Mouse (Mus musculus) retina, postnatal 1 day (tissue): Measurements from ENCODE around the gene Zfp9.
A peak's percentile ranks its signal among the peaks of the same experiment; 100 is the strongest.

ENCODE experiments used
- DNase-seq: peaks from one replicate; pipeline ENCODE4 v3.0.0-alpha.2; 2012

The Zfp9 gene

DNA sequence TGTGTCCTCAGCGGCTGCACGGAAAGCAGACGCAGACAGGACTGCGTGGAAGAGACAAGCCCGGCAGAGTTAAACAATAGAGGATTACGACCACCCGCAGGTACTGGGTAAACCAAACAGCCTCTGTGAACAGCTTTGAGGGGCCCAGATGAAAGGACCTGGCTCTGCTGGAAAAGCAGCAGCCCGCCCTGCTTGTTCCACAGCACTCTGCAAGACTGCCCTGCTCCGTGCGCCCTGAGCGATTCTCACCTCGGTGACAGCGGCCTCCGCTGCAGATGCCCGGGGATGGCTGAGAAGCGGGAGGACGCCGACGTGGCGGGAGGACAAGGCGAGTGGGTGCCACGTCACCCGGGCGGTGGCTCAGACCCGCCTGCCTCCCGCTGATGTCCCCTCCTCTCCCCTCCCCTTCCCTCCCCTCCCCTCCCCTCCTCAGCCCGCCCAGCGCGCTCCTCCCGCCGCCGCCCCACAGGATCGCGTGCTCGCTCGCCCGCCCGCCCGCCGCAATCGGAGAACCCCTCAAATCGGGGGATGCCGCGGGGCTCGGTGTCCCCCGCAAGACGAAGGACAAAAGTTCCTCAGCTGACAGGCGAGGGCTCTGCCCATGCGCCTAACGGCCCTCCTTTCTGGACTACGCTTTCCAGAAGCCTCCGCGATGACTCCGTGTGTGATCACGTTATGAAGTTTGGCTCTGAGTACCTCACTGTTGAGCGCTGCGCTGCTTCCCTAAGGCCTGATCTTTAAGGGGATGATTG lies at the start of gene Zfp9:
TSS of gene Zfp9 (minus strand) at position 364 of the 752 bp plus-strand sequence.
- peak; percentile 91 for DNase-seq

DNA sequence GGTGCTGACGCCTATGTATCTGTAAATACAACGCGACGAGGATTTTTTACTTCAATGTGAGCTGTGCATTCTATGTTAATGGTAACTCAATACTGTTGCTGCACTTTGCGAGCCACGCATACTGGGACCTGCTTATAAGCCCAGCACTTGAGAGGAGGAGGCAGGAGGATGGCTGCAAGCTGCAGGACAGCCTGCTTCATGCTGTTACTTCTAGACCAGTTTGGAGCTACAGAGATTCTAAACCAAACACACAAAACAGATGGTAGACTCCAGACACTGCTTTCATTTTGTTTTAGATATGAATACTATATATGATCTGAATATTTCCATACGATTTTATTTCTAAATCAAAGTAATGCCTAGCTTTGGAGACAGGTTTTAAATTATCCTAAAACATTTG lies 41.5 kb upstream of the Zfp9 start:
- no peak for DNase-seq

DNA sequence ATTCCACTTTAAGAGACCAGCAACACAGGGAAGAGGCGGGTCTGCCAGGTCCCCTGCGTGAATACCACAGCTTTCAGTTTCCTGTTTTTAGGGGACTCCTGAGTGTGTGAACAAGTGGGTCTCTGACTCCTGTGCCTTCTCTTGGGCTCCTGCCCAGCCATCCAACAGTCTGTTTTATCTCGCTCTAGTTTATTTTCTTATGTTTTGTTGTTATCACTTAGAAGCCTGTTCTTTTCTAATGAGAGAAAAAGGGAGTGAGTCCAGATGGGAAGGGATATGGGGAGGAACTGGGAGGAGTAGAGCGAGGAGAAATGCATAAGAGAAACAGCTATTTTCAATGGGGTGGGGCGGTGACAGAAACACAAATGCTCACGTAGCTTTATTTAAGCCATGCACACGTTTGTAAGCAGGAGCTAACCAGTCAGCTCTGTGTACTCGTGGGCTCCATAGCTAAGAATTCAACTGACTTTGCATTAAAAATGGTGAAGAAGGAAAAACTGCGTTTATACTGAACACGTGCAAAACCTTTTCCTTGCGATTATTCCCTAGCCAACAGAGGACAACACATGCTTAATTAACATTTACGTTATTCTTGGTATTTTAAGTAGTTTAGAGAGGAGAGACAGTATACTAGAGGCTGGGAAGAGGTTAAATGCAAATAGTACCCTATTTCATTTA lies 34.4 kb upstream of the Zfp9 start:
- no peak for DNase-seq

DNA sequence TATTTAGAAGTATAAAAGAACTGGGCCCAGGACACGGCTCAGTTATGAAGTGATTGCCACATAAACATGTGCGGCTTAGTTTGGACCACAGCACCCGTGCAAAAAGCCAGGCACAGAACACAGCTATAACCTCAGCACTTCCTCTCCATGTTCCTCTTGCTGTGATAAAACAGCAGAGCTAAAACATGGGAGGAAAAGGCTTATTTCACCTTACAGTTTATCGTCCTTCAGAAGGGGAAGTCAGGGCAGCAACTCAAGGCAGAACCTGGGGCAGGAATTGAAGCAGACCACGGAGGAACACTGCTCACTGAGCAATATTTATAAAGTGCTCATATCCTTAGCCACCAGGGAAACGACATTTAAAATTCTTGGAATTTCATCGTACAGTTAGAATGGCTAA lies 19.9 kb upstream of the Zfp9 start:
- DNase-seq, result no peak

DNA sequence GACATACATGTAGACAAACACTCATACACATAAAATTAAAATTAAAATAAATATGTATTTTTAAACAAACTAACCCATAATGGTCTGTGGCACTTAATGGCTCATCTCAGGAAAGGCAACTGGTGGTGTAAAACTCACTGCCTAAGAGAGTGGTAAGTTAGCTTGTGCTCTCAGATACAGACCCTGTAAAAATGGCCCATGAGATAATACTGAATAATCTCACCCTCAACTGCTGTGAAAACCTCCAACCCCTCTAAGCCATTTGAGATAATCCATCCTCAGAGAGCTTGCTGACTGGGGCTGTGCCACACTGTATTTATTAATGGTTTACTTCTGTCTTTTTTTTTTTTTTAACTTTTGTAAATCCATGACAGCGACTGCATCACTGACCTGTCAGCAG lies 3.0 kb upstream of the Zfp9 start:
- no peak for DNase-seq

DNA sequence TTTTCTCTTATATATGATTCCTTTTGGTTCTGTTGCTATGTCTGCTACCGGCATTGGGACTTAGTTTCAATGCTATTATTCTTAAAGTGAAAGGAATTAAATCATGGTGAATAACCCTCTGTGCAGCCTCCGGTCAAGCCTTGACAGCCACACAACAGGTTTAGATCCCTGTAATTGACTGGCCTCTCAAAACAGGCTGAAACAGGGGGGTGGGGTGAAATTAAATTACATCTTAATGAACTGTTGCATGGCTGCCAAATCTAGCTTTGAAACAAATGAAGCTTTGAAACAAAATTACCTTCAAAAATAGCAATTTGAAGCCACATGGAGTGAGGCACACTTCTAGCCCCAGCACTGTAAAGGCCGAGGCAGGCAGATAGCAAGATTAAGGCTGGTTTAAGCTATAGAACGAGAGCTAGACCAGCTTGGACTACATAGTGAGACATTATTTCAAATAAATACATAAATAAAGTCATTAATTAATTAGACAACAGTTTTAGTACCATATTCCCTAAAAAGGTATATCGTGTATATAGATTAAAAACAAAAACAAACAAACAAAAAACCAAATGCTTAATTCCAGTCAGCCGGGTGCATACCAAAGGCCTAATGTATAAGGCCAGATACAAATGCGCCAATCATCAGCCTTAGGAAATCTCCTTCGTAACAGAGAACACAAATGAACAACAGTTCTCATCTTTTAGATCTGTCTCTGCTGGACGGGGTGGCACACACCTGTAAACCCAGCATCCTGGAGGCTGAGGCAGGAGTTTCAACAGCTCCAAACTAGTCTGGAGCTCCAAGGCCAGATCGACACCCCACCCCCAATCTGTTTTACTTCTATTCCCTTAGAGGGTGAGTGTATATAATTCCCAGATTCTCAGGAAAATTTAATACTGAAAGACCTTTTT lies 990 bp downstream of the Zfp9 start:
- DNase-seq, result peak; percentile 33

DNA sequence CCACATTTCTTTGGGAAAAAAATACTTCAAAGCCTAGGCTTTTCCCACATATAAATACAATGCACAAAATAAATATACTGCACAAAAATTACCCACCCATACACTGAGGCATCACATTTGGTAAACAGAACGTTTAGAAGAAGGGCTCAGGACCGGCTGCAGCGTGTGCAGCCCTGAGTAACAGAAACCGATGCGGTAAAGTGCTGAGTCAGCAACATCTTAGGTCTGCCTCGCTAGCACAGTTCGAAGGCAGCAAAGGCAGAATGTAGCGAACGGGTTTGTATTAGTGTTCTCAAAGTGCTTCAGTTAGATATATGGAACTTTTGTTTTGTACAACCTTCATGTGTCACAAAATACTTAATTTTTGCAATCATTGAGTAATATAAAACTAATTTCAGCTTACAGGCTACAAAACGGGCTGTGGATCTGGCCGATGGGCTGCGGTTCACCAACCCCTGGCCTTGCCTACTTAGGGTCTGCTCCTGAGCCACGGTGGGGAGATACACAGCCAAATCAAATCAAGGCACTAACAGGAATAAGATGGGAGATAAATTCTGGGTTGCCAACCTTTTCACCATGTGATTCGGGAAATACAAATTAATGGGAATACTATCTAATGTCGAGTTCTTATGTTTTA lies 16.9 kb downstream of the Zfp9 start:
- DNase-seq, result no peak

DNA sequence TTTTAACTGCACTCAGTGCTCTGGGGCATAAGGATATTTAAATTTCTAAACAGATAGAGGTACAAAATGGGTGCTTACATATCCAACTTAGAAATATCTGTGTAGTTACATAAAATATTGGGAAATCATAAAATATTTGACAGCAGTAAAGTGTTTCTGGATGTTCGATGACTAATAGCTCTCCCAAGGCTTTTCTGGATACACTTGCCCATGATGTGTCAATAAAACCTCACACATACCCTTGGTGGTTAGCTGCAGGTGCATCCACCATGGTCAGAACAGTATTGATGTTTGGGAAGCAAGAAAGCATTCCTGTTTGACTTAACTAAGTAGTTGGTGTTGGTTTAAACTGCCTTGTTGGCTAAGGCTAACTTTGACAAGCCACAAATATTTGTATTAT lies 21.4 kb downstream of the Zfp9 start:
- DNase-seq, result no peak

DNA sequence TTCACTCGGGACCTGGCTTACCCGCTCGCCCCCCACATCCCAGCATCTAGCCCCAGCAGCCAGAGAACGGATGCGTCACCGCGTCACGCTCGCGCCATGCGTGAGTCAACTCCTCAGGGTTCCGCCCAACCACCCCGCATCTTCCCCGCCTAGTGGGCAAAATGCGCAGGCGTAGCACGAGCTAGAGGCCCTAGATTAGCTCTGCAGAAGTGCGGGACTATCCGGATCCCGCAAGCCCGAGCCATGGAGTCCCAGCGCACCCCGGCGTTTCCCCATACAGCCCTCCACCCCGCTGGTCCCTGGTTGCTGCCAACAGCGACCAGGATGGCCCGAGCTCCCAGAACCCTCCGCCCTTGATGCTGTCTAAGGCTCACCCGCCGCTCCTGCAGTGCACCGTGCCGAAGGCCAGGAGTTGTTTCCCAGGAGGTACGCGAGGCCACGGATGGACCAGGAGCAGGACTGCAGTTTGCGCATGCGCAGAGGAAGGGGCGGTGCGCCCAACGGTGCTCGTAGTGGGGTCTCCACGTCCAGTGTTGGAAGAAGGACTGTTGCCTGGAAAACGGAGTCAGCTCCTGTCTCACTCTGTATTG lies 24.0 kb downstream of the Zfp9 start, which contains the start of gene Zfp248:
TSS of gene Zfp248 (minus strand) at position 487 of the 590 bp plus-strand sequence.
- DNase-seq, result peak; percentile 93

DNA sequence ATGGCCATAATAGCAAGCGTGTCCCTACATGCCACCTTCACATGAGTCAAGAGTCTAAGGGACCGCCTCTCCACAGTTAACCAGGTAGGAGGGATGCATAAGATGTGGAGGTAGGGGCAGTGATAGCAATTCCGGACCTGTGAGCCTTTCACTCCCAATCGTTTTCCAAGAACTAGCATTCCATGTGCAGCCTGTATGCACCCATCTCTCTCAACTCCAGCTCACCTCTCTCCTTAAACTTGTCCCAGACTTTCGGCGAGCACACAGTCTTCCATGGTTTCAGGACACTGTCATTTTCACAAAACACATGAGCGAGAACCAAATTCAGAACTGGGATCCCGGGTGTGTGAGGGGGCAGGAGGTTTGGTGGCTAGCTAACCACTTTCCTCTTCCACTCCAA lies 24.7 kb downstream of the Zfp9 start:
- DNase-seq, result no peak

DNA sequence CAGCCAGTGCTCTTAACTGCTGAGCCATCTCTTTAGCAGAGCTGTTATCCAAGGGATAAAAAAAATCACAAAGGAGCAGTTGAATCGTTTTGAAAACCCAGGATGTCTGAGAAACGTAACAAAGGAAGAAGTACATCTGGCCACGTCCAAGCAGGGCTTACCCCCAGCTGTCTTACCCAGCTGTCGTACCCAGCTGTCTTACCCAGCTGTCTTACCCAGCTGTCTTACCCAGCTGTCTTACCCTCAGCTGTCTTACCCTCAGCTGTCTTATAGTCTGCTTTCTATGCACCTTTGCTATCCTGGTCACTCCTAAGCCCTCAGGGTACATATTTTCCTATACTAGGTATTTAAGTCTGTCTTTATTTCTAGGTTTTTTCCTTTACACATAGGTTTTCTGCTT lies 47.6 kb downstream of the Zfp9 start:
- DNase-seq, result no peak

DNA sequence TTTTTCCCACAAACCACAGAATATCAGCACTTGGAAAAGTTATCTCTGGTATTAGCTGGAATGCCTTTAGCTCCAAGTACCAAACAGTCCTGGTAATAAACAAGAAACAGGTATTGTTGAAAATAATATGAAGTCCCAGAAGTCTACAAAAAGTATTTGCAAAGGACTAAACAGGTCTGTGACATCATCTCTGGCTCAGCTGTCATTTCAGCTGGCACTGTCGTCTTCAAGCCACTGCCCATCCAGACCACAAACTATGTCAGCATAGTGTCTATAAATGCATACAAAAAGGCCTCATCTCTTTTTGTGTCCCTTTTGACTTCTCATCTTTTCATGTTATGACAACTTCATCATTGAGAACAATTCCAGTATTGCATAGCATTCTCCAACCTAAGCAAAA lies 52.5 kb downstream of the Zfp9 start:
- no peak for DNase-seq

DNA sequence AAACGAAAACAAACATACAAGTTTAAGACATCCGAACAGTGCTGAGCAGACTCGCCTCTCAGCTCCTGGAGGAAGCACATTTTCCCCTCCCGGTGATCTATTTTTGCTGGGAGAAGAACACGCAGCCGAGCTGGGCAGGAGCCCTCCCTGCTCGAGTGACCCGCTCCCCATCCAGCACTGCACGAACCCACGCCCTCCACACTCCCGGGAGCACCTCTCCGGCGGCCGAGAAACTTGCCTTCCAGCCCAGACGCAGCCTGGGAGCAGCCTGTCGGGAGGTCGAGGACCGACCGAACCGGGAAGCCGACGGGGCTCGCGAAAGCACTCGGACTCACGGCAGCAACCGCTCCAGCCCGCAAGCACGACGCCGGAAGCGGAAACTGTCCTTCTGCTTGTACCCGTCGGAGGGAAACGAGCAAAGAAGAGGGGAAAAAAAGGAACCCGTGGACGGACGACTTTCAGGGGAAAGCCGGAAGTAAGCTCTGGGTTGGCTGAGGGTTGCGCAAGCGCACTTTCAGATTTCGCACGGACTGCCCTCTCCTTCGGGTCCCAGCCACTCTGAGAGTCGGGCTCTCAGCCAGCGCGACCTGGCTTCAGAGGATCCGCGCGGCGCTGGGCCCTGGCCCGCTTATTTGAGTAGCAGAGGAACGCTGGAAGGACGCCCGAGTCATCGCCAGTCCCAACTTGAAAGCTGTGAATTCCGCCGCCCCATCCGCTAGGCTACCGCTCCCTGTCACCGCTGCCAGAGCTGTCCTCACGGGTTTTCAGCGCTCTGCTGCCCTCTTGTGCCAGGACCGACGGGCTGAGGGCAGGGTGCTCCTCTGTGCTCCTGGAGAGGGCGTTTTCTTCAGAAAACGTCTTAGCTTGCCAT lies 59.8 kb downstream of the Zfp9 start, which contains the start of gene Bms1:
TSS of gene Bms1 (minus strand) at position 425 of the 871 bp plus-strand sequence.
- peak; percentile 98 for DNase-seq
